In genomic region chr9:102992877-102993276, GRCm38 (mm10) we compare ENCODE assay signal across 9 mouse cellular contexts. TPM values are rescaled to one million over a fixed set of nuclear protein-coding genes. Genes with fewer than 3 reads are reported as not detected.
DNase-seq lines count a peak whose midpoint lies in the region; ATAC-seq lines count a peak whose summit lies in the region.
"Had no signal": no experiment of that assay in that cellular context is flagged by ENCODE, and none has a peak within 500 bp of the region (broad histone marks: within the 10 kb centered on the region; RNA-seq: fewer than 3 reads in every experiment).

No protein-coding gene starts in this region.

- peak; percentile 17 to 56 for DNase-seq in adrenal gland, adult (ENCODE audit: inconsistent age in 2 of 2, low spot score in 1 of 2)
- DNase-seq in adrenal gland, adult 8-10 months = no peak
- peak; percentile 54 for DNase-seq in Muller cell, postnatal 12 days (ENCODE audit: inconsistent ontology term)
- DNase-seq in limb, embryonic 10.5 days (ENCODE audit: low spot score) = no peak
- no peak for DNase-seq in spleen, postnatal 14 days (ENCODE audit: low spot score in 2 of 2)
- DNase-seq in frontal cortex, postnatal 10 days (ENCODE audit: low spot score in 2 of 2) = no peak
- DNase-seq in urinary bladder, postnatal 25 days (ENCODE audit: low spot score) = no peak

- WGBS in heart, embryonic 16.5 days = 23% methylated on average over 6 of the region's 6 CpGs
- WGBS in limb, embryonic 10.5 days = 53% methylated on average over 6 of the region's 6 CpGs

- no peaks in the 10 kb centered on the region for H3K9me3 ChIP-seq in heart, embryonic 16.5 days (replicated peaks; ENCODE audit: control insufficient read depth, low read length)
- no peaks in the 10 kb centered on the region for H3K9me3 ChIP-seq in limb, embryonic 10.5 days (replicated peaks)

- H3K4me2 ChIP-seq in heart, embryonic 16.5 days (ENCODE audit: low read depth, low read length) = no peak overlapping the region

- H3K9ac ChIP-seq in heart, embryonic 16.5 days (ENCODE audit: low read length) = no peak overlapping the region

- H3K27me3 ChIP-seq in heart, embryonic 16.5 days (ENCODE audit: control insufficient read depth, insufficient read depth, low read length) = no peaks in the 10 kb centered on the region
- no peaks in the 10 kb centered on the region for H3K27me3 ChIP-seq in limb, embryonic 10.5 days (ENCODE audit: low read depth, poor library complexity, severe bottlenecking)

- H3K27ac ChIP-seq in heart, embryonic 16.5 days (ENCODE audit: low read length) = peak overlapping the region; percentile 38
- peak overlapping the region; percentile 68 for H3K27ac ChIP-seq in limb, embryonic 10.5 days
- H3K27ac ChIP-seq: macrophage had no signal

- H3K36me3 ChIP-seq in heart, embryonic 16.5 days (ENCODE audit: control insufficient read depth, insufficient read depth) = no peaks in the 10 kb centered on the region
- H3K36me3 ChIP-seq in limb, embryonic 10.5 days = no peaks in the 10 kb centered on the region

- peak; percentile 78 for ATAC-seq in heart, embryonic 16.5 days (replicated peaks; ENCODE audit: extremely low read depth, insufficient read depth, low FRiP score)

- H3K4me3 ChIP-seq in heart, embryonic 16.5 days (ENCODE audit: low read length) = no peak overlapping the region
- no peak overlapping the region for H3K4me3 ChIP-seq in limb, embryonic 10.5 days

- H3K4me1 ChIP-seq in heart, embryonic 16.5 days (ENCODE audit: control insufficient read depth, insufficient read depth, low read length) = peaks cover 17% of the 10 kb centered on the region
- peaks cover 9% of the 10 kb centered on the region for H3K4me1 ChIP-seq in limb, embryonic 10.5 days

RNA-seq across cellular contexts. Expression of gene Slco2a1, which starts 4.4 kb away (rescaled TPM):
- 1 to 10 TPM; 3.3 to 5.7 (median 4.4) TPM for total RNA-seq in adrenal gland, adult 8-10 months (2022)
- 7.9 and 8.2 TPM in 2 replicates for polyA plus RNA-seq in heart, embryonic 16.5 days (2015; fragmentation: Nextera tagmentation; extraction: Ambion mirVana)
- 0.29 and 0.50 TPM in 2 replicates for polyA plus RNA-seq in limb, embryonic 10.5 days (2016; fragmentation: Nextera tagmentation; extraction: Ambion mirVana)
- polyA plus RNA-seq: macrophage had no signal

Comparison
In these comparisons a context has a peak if more than half of its experiments do, and no peak if none do; other contexts are left out.
1. DNase-seq: peak in adrenal gland, adult (2 of 2) and Muller cell, postnatal 12 days (single experiment); none in adrenal gland, adult 8-10 months (single experiment), limb, embryonic 10.5 days (single experiment), spleen, postnatal 14 days (0 of 2), frontal cortex, postnatal 10 days (0 of 2) and urinary bladder, postnatal 25 days (single experiment).